Mouse (Mus musculus): ENCODE data around the gene Cmtm8. TPM values are rescaled to one million over a fixed set of nuclear protein-coding genes. Genes with fewer than 3 reads are reported as not detected.

Cmtm8 gene
- polyA plus RNA-seq (2015; fragmentation: Nextera tagmentation; extraction: Ambion mirVana), result 56.6 and 63.0 TPM in 2 replicates

DNA sequence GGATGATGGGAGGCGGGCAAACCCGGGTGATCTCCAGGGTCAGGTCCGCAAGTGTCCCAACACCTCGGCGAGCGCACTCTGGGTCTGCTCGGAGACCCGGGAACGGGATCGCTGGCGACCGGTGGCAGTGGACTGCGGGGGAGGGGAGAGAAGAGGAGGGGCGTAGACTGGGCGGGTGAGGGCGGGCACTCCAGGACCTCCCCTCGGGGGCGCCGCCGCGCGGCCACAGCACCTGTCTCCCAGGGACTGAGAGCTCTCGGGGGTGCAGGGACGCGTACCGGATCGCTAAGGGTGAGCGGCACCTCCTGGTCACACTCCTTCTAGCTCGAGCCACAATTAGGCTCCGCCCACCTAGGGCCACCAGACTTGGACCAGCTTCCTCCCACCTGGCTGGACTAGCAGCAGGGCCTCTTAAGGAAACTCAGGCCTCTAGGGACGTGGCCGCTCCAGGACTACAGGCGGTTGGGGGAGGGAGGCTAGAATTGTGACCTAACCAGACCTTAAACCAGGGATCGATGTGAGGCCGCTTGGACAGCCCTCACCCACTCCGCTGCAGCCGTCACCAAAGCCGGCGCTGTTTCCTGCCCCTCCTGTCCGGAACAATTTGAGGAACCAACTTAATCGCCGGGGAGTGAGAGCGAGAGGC is at the start of gene Cmtm8:
Gene Cmtm8 (minus strand): TSS at position 140 of the 646 bp plus-strand sequence.
- Histone ChIP-seq H3K4me2 (replicated peaks) (peak within 1 kb of the TSS; percentile 96), H3K27ac (peak within 1 kb of the TSS; percentile 59), H3K4me3 (replicated peaks) (peak within 1 kb of the TSS; percentile 65), H3K9ac (peak within 1 kb of the TSS; percentile 55), H3K36me3 (no peaks in the 10 kb centered on the region), H3K9me3 (no peaks in the 10 kb centered on the region), H3K27me3 (replicated peaks) (no peaks in the 10 kb centered on the region), H3K4me1 (replicated peaks) (0 out of 2 replicates have a peak, but pooled peaks cover 2% of the 10 kb centered on the region)
- ATAC-seq, result peak; percentile 94
- whole genome bisulfite sequencing, result under 1% methylated on average over 42 of the region's 43 CpGs

GRCm38 (mm10) chr9:114892974-114893373 is 49.0 kb upstream of the Cmtm8 start:
- Histone ChIP-seq H3K9me3 (no peaks in the 10 kb centered on the region), H3K4me3 (replicated peaks) (no peak overlapping the region), H3K27ac (no peak overlapping the region), H3K27me3 (replicated peaks) (no peaks in the 10 kb centered on the region), H3K9ac (no peak overlapping the region), H3K4me1 (replicated peaks) (no peaks in the 10 kb centered on the region), H3K36me3 (no peaks in the 10 kb centered on the region), H3K4me2 (replicated peaks) (peak overlapping the region; percentile 33)
- WGBS, result 64% methylated on average over 11 of the region's 11 CpGs
- no peak for ATAC-seq

- Histone ChIP-seq H3K9me3 (no peaks in the 10 kb centered on the region), H3K4me1 (replicated peaks) (no peaks in the 10 kb centered on the region), H3K27ac (no peak overlapping the region), H3K36me3 (no peaks in the 10 kb centered on the region), H3K4me3 (replicated peaks) (no peak overlapping the region), H3K27me3 (replicated peaks) (no peaks in the 10 kb centered on the region), H3K9ac (no peak overlapping the region), H3K4me2 (replicated peaks) (no peak overlapping the region)
- ATAC-seq, result no peak
- 18% methylated on average over 7 of the region's 7 CpGs for WGBS
Observed at GRCm38 (mm10) chr9:114890377-114890776, 46.4 kb upstream of the Cmtm8 start.

GRCm38 (mm10) chr9:114888856-114889407 is 45.0 kb upstream of the Cmtm8 start:
- Histone ChIP-seq H3K4me1 (replicated peaks) (no peaks in the 10 kb centered on the region), H3K27ac (no peak overlapping the region), H3K9ac (no peak overlapping the region), H3K27me3 (replicated peaks) (no peaks in the 10 kb centered on the region), H3K36me3 (no peaks in the 10 kb centered on the region), H3K4me2 (replicated peaks) (no peak overlapping the region), H3K4me3 (replicated peaks) (no peak overlapping the region), H3K9me3 (no peaks in the 10 kb centered on the region)
- no peak for ATAC-seq
- WGBS, result 84% methylated on average over 5 of the region's 5 CpGs

- no peak overlapping the region for H3K27ac ChIP-seq
- no peak for ATAC-seq
- no peaks in the 10 kb centered on the region for H3K9me3 ChIP-seq
- no peaks in the 10 kb centered on the region for H3K27me3 ChIP-seq (replicated peaks)
- 91% methylated on average over 3 of the region's 3 CpGs for WGBS
- no peaks in the 10 kb centered on the region for H3K36me3 ChIP-seq
- no peaks in the 10 kb centered on the region for H3K4me1 ChIP-seq (replicated peaks)
- H3K4me2 ChIP-seq (replicated peaks), result no peak overlapping the region
- no peak overlapping the region for H3K9ac ChIP-seq
- no peak overlapping the region for H3K4me3 ChIP-seq (replicated peaks)
Observed at GRCm38 (mm10) chr9:114887699-114888098, 43.7 kb upstream of the Cmtm8 start.

DNA sequence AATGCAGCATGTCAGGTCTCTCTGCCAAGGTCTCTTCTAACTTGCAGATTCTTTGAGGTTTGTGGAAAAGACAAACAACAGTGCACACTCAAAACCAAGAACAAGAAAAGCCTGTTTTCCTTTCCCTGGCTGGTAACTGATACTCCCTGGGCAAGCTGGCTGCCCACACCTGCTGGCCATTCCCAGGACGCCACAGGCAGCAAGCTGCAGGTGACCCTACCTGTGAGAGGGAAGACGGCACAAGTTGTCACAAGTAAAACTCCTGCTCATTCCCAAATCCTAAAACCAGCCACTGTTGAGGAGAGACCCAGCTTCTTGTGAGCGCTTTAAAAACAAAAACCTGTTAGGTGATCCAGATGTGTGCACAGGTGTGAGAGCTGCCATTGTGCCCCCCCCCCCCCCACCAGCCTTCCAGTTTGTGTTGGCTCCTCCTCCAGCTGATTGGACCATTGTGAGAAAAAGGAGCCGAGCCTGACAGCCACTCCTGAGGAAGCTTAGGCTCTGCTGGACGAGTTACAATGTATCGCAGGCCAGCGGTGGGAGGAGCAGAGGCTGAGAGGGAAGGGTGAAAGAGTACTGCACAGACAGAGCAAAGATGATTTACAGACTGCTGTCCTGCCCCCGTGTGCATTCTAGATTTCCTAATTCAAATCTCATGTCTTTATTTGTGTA is 42.2 kb upstream of the Cmtm8 start:
- H3K4me2 ChIP-seq (replicated peaks), result no peak overlapping the region
- H3K36me3 ChIP-seq, result no peaks in the 10 kb centered on the region
- H3K27me3 ChIP-seq (replicated peaks), result no peaks in the 10 kb centered on the region
- no peak overlapping the region for H3K4me3 ChIP-seq (replicated peaks)
- ATAC-seq, result peak; percentile 69
- no peaks in the 10 kb centered on the region for H3K9me3 ChIP-seq
- no peak overlapping the region for H3K27ac ChIP-seq
- 44% methylated on average over 8 of the region's 8 CpGs for WGBS
- H3K9ac ChIP-seq, result no peak overlapping the region
- no peaks in the 10 kb centered on the region for H3K4me1 ChIP-seq (replicated peaks)

GRCm38 (mm10) chr9:114885564-114885963 is 41.6 kb upstream of the Cmtm8 start:
- Histone ChIP-seq H3K27me3 (replicated peaks) (no peaks in the 10 kb centered on the region), H3K4me3 (replicated peaks) (no peak overlapping the region), H3K4me1 (replicated peaks) (no peaks in the 10 kb centered on the region), H3K9ac (no peak overlapping the region), H3K4me2 (replicated peaks) (no peak overlapping the region), H3K27ac (no peak overlapping the region), H3K9me3 (no peaks in the 10 kb centered on the region), H3K36me3 (no peaks in the 10 kb centered on the region)
- ATAC-seq, result no peak
- 77% methylated on average over 4 of the region's 4 CpGs for WGBS

GRCm38 (mm10) chr9:114881977-114882376 is 38.0 kb upstream of the Cmtm8 start:
- Histone ChIP-seq H3K27ac (no peak overlapping the region), H3K4me3 (replicated peaks) (no peak overlapping the region), H3K4me1 (replicated peaks) (no peaks in the 10 kb centered on the region), H3K9ac (no peak overlapping the region), H3K36me3 (no peaks in the 10 kb centered on the region), H3K4me2 (replicated peaks) (no peak overlapping the region), H3K9me3 (no peaks in the 10 kb centered on the region), H3K27me3 (replicated peaks) (no peaks in the 10 kb centered on the region)
- no peak for ATAC-seq
- 74% methylated on average over 2 of the region's 2 CpGs for WGBS

DNA sequence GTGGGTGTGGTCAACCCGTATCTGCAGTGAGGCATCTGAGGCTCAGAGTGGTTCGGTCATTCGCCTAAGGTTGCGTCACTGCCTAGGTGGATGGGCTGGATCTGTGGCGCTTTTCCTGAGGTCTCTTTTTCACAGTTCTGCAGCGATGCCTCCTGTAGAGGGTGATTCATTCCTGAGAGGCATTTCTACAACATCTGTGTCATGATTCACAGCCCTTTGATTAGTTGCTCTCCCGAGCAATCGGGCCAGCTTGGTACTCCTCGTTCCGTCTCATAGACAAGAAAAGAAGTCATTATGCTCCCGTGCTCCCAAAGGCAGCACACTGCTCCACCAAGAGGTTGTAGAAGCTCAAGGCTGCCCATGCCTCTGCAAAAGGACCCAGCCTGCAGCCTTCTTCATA is 11.4 kb upstream of the Cmtm8 start:
- Histone ChIP-seq H3K36me3 (no peaks in the 10 kb centered on the region), H3K4me1 (replicated peaks) (0 out of 2 replicates have a peak, but pooled peaks cover 2% of the 10 kb centered on the region), H3K9ac (no peak overlapping the region), H3K27ac (no peak overlapping the region), H3K27me3 (replicated peaks) (no peaks in the 10 kb centered on the region), H3K4me3 (replicated peaks) (no peak overlapping the region), H3K4me2 (replicated peaks) (no peak overlapping the region), H3K9me3 (no peaks in the 10 kb centered on the region)
- 39% methylated on average over 11 of the region's 11 CpGs for WGBS
- ATAC-seq, result peak; percentile 44

DNA sequence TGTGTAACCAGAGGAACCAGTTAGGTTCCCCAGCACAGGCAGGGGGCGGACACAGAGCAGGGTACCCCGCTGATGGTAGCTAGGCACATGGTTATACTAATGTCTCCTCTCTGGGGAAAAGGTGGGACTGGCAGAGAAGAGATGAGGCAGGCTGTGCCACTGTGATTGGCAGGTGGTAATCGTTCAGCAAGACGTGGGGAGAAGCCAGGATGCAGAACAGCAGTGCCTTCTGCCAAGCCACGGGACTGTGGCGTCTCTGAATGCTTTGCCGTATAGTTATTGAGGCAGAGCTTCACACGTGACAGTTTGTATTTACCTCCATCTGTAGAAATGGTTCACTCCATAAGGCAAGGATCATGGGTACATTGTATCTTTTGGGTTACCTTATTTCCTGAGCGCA is 10.7 kb upstream of the Cmtm8 start:
- WGBS, result 64% methylated on average over 9 of the region's 9 CpGs
- no peaks in the 10 kb centered on the region for H3K36me3 ChIP-seq
- H3K9ac ChIP-seq, result no peak overlapping the region

GRCm38 (mm10) chr9:114853336-114853735 is 9.4 kb upstream of the Cmtm8 start:
- Histone ChIP-seq H3K4me3 (replicated peaks) (no peak overlapping the region), H3K9ac (no peak overlapping the region), H3K27ac (no peak overlapping the region), H3K4me2 (replicated peaks) (no peak overlapping the region), H3K36me3 (no peaks in the 10 kb centered on the region), H3K4me1 (replicated peaks) (0 out of 2 replicates have a peak, but pooled peaks cover 2% of the 10 kb centered on the region), H3K9me3 (no peaks in the 10 kb centered on the region), H3K27me3 (replicated peaks) (no peaks in the 10 kb centered on the region)
- 79% methylated on average over 15 of the region's 15 CpGs for WGBS
- no peak for ATAC-seq

More for the DNA sequence above, 10.7 kb upstream of the Cmtm8 start:
- Histone ChIP-seq H3K27me3 (replicated peaks) (no peaks in the 10 kb centered on the region), H3K4me3 (replicated peaks) (no peak overlapping the region), H3K27ac (no peak overlapping the region), H3K9me3 (no peaks in the 10 kb centered on the region), H3K4me2 (replicated peaks) (no peak overlapping the region), H3K4me1 (replicated peaks) (0 out of 2 replicates have a peak, but pooled peaks cover 2% of the 10 kb centered on the region)
- no peak for ATAC-seq

- ATAC-seq, result peak; percentile 48; the same call in 1 of the 2 replicates
- Histone ChIP-seq H3K9me3 (no peaks in the 10 kb centered on the region), H3K27ac (no peak overlapping the region), H3K4me2 (replicated peaks) (no peak overlapping the region), H3K36me3 (no peaks in the 10 kb centered on the region), H3K4me3 (replicated peaks) (no peak overlapping the region), H3K9ac (no peak overlapping the region), H3K27me3 (replicated peaks) (no peaks in the 10 kb centered on the region), H3K4me1 (replicated peaks) (0 out of 2 replicates have a peak, but pooled peaks cover 2% of the 10 kb centered on the region)
- 28% methylated on average over 8 of the region's 8 CpGs for WGBS
Observed at GRCm38 (mm10) chr9:114851419-114852190, 7.6 kb upstream of the Cmtm8 start.
